Mouse (Mus musculus): ENCODE data around the gene Tmem179. TPM values are rescaled to one million over a fixed set of nuclear protein-coding genes. Genes with fewer than 3 reads are reported as not detected.

Gene Tmem179
- total RNA-seq (2021), result 1 to 10 TPM; 4.3 to 5.6 TPM
- long read RNA-seq, experiment 1, transcript Tmem179-201 (4 exons, 2,380 nt), result major isoform, 13 of 21 reads
- long read RNA-seq, experiment 1, partial matches to known transcripts, result 0 of 21 reads
- long read RNA-seq, experiment 1, other reads (novel, unspliced or antisense), result 8 of 21 reads
- long read RNA-seq, experiment 2, transcript Tmem179-201 (4 exons, 2,380 nt), result major isoform, 9 of 11 reads
- long read RNA-seq, experiment 2, partial matches to known transcripts, result 0 of 11 reads
- long read RNA-seq, experiment 2, other reads (novel, unspliced or antisense), result 2 of 11 reads

- DNase-seq, result peak; percentile 90
Measured at GRCm38 (mm10) chr12:112516697-112517337, at the start of gene Tmem179. Gene Tmem179 (minus strand): TSS chr12:112516747.

DNA sequence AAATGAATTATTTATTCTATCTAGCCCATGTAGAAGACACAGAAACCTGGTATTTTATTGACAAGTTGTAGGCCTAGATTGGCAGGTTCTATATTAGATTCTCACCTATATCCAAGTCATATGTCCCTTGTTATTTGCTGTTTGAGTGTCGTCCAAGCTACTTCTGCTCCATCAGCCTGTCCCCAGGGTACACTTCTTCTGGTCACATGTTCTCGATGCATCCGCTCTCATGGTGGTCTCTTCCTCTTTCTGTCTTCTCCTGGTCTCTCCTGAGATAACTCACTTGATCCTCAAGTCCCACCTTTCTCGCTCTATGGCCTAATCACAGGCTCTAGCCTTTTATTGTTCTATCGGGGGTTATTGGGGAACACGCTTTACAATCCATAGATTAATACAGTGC, 46.5 kb upstream of the Tmem179 start:
- DNase-seq, result no peak

GRCm38 (mm10) chr12:112562462-112562861, 45.9 kb upstream of the Tmem179 start:
- no peak for DNase-seq

DNA sequence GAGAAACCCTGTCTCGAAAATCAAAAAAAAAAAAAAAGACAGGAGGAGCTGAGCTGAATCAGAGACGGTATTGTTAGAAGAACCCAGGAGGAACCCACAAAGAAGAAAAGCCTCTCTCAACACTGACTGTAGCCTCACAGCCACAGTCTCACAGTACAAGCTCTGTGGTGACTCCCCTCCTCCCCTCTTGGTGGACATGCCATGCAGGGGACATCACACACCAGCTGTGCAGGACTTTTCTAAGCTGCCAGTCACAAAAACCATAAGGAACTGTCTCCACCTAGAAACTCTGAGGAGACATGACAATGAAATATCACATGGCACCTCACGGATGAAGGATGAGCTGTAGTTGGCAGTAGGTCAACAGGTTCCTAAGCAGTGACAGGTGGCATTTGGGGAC, 44.6 kb upstream of the Tmem179 start:
- DNase-seq, result no peak

DNA sequence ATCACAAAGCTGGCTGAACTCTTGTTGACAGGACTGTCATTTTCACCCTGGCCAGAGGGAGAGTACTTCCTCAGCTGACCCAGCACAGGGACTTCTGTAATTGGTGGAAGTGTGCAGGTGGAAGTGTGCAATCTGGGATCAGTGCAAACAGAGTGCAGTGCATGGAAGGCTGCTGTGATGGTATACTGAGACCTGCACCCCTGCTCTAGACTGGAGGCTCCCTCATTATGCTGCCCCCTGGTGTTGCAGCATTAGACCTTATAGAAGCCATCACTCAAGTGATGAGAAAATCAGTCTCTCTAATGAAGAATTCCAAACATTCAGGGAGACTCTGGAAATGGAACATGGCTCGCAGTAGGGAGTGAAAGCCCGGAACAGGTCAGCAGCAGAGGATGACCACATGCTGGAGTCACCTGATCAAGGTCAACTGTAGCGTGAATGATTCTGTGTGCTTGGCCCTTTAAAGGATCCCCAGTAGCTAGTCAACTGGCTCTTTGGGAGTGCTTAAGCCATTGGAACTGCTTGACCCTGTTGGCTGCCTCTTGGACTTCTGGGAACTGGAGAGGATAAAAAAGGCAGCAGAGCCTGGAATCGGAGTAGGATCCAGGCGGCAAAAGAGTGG, 43.7 kb upstream of the Tmem179 start:
- peak in 1 of 2 experiments; percentile 61 for DNase-seq

GRCm38 (mm10) chr12:112559671-112560070, 43.1 kb upstream of the Tmem179 start:
- DNase-seq, result peak in 1 of 2 experiments; percentile 35

DNA sequence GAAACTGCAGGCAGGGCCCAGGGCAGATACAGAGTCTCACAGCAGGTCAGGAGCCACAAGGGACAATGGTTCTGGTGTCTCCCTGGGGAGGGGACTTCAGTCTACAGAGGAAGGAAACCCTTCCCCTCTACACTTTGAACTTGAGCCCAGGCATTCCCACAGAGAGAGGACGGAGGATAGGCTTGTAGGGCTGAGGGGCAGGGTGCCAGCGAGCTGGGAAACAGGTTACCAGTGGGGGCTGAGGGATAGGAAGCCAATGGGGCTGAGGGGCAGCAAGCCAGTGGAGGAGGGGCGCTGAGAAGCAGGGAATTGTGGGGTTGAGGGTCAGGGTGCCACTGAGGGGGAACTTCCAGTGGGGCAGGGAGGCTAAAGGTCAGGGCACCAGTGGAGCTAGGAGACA, 42.7 kb upstream of the Tmem179 start:
- peak in 1 of 2 experiments; percentile 67 for DNase-seq

- no peak for DNase-seq
Measured at GRCm38 (mm10) chr12:112557219-112557618, 40.7 kb upstream of the Tmem179 start.

DNA sequence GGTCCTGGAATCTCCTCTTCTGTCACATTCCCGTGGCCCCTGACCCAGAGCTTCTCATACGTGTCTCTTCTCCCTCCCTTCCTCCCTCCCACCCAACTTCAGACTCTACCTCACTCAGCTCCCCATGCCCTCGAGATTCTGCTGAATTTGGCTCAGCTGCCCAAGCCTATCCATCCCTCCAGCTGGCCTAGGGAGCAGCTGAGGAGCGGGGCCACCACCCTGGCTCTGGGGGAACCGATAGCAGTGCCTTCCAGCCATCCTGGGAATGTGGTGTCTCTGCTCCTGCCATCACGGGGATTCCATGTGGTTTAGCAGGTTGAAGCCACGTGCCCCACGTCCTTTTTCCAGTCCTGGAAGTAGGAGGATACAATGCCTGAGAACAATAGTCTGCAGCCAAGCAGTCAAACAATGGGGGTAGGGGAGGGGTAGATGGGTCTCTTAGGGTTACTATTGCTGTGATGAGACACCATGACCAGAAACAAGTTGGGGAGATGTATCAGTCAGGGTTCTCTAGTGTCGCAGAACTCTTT, 40.0 kb upstream of the Tmem179 start:
- no peak for DNase-seq

DNA sequence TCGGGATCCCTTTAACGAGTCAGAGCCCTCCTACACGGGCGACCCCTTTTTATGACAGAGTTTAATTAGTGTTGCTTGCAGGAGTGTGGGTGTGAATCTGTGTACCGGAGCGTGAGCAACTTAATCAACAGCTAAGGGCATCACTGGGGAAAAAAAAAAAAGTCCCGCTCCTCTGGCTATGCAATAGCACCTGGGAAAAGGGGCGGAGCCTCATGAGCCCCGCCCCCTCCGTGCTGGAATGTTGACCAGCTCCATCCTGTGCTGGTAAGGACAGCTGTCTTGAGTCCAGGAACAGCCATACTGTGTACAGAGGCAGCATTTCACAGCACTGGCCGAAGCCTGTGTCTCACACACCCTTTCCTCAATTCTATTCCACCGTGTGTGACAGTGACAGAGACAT, 38.4 kb upstream of the Tmem179 start:
- DNase-seq, result no peak

GRCm38 (mm10) chr12:112552520-112552919, 36.0 kb upstream of the Tmem179 start:
- DNase-seq, result no peak

DNA sequence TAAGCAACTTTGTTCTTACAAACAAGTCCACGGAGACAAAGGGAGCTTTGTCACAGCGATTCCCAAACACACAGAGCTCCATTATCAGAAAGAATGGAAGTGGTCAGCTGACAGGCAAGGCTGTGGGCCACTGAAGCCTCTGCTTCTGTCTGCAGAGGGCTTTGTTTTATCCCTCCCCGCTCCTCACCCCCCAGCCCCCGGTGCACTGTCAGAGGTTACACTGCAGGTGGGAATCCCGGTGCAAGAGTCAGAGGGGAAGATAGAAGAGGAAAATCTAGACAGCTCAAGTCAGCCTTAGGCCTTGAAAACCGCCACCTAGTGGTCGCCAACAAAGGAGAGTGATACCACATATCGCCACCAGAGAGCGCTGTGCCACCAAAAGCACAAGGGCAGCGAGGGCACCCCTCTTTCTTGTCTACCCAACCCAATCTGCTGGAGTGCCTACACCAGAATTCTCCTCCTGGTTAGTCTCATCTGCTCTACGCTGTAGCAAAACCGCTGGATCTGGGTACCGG, 35.4 kb upstream of the Tmem179 start:
- peak; percentile 84 to 85 for DNase-seq

- DNase-seq, result no peak
Measured at GRCm38 (mm10) chr12:112549287-112549686, 32.7 kb upstream of the Tmem179 start.

DNA sequence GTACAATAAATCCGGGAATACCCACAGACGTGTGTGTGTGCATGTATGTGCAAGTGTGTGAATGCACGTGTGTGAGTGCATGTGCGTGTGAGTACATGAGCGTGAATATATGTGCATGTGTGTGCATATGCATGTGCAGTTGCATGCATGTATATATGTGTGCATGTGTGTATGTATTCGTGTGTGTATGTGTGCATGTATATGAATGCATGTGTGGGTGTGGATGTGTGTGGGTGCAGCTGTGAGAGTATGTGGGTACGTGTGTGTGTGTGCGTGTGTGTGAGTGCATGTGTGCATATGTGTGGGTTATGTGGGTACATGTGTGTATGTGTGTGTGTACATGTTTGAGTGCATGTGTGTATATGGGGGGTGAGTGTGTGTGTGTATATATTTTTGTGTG, 29.6 kb upstream of the Tmem179 start:
- no peak for DNase-seq

DNA sequence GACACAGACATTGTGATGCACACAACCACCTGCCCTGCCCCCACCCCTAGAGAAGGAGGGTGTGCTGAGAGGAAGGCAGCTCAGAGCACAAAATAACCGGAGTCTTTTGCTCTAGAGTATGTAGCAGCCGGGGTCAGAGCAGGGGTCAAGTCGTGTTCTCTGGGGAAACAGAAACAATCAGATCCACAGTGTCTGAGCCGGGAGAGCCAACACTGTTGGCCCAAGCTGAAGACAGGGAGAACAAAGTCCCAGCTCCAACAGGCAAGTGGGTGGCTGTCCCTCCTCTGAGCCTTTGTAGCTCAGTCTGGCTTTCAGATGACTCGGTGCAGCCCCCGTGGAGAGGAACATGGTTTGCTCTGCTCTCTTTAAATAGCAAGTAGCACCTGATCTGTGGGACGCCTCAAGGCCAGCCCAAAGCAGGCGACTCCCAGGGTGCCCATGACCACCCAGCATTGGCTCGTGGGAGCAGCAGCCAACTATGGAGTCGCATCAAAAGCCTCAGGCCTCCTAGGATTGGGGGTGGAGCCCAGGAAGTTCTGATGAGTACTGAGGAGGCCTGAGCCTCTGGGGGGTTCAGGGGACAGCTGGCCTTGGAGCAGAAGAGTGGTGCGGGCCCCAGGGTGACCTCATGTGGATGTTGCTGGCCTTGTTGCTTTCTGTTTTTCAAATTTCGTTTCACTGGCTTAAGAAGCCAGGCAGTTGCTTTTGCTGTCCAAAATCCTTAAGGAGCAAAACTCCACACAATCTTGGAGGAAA, 28.6 kb upstream of the Tmem179 start:
- DNase-seq, result no peak

GRCm38 (mm10) chr12:112543941-112544340, 27.4 kb upstream of the Tmem179 start:
- no peak for DNase-seq

DNA sequence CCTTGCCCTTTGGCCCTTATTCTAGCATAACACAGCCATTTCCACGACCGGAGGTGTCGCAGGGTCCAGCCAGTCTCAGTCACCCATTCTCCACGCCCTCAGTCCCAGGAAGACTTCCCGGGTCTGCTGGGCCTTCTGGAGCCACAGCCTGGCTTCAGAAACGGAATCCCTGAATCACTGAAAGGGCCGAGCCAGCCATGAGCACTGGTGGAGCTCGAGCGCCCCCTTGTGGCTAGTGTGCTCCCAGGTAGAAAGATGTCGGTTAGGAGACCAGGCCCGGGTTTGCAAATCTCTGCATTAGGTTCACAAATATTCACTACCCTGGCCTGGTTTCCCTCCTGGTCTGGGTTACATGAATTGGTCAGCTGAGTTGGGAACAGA, 26.4 kb upstream of the Tmem179 start:
- peak; percentile 91 to 94 for DNase-seq

GRCm38 (mm10) chr12:112542257-112542919, 25.8 kb upstream of the Tmem179 start:
- no peak for DNase-seq

DNA sequence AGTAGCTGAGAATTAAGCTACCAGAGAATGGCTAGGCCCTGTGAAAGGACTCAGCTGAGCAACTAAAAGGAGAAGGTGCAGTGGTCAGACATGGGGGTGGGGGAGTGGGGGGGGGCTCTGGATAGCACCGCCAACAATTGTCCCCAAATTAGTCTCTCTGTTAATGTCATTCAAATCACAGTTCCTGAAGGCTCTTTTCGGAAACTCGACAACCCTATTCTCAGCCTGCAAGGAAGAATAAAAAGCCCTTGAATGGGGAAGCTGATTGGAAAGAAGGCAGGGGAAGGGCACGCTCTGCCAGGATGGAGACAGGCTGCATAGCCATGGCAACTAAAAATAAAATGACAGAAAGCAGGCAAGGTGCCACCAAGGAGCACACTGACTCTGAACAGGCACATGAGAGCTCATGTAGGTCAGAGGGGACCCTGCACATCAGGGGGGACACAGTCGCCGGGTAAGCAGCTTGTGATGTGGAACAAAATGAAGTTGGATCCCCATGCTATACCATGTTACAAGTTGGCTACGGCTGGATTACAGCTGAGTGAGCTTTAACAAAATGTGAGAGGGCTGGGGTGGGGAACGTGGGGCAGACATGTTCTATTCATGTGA, 25.0 kb upstream of the Tmem179 start:
- no peak for DNase-seq

DNA sequence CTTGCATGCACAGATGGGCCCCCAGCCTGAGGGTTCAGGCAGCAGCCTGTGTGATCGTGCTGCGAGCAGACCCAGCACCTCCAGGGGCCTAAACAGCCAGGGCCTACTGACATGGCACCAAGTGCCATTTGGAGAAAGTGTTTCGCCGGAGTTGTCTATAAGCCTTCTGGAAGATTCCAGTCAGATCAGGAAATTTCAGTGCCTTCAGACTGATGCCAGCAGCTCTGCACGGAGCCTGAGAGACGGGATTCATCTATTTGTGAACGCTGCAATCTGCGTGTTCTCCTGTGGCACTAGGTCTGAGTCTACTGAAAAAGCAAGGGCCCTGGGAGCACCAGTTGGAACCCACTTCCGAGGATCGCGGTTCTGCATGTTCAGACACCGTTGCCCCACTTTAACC, 23.8 kb upstream of the Tmem179 start:
- DNase-seq, result no peak

GRCm38 (mm10) chr12:112539466-112539965, 23.0 kb upstream of the Tmem179 start:
- no peak for DNase-seq

Data from adrenal gland, postnatal 36 days (tissue).